ENCODE assay signal across 19 mouse cellular contexts in the genomic region with DNA sequence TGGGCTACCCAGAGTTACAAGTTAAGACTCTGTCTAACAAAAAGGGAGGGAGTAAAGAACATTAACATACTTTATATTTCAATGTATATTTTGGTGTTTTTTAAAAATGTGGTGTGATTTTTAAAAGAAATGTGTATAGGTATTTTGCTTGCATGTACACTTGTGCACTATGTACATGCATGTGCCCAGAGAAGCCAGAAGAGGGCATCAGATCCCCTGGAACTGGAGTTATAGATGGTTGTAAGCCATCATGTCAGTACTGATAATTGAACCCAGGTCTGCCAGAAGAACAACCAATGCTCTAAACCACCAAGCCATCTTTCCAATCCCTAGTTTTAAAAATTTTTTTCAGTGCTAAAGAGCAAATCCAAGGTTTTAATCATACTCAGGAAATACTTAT. TPM values are rescaled to one million over a fixed set of nuclear protein-coding genes. Genes with fewer than 3 reads are reported as not detected.
DNase-seq lines count a peak whose midpoint lies in the region; ATAC-seq and TF ChIP-seq lines count a peak whose summit lies in the region.
"Had no signal": no experiment of that assay in that cellular context is flagged by ENCODE, and none has a peak within 500 bp of the region (broad histone marks: within the 10 kb centered on the region; RNA-seq: fewer than 3 reads in every experiment).

No protein-coding gene starts in this region.

- no peak overlapping the region for H3K4me3 ChIP-seq in intestine, postnatal 0 days (ENCODE audit: low read depth, low read length)
- no peak overlapping the region for H3K4me3 ChIP-seq in intestine, embryonic 15.5 days (replicated peaks)
- H3K4me3 ChIP-seq in lung, postnatal 0 days (ENCODE audit: low read depth, low read length) = no peak overlapping the region
- H3K4me3 ChIP-seq in E14TG2a.4 (replicated peaks; ENCODE audit: low read length) = no peak overlapping the region
- H3K4me3 ChIP-seq in forebrain, embryonic 16.5 days (replicated peaks; ENCODE audit: low read length) = no peak overlapping the region
- H3K4me3 ChIP-seq: embryonic facial prominence, embryonic 15.5 days; forebrain, embryonic 12.5 days; kidney, embryonic 15.5 days; liver, embryonic 13.5 days; midbrain, embryonic 15.5 days had no signal

- no peak for DNase-seq in lung, postnatal 0 days (ENCODE audit: low spot score)
- DNase-seq in lung, postnatal 4 days = no peak
- peak; percentile 19 for DNase-seq in induced T-regulatory cell, adult 2 months (ENCODE audit: low read depth)
- DNase-seq in adrenal gland, postnatal 25 days = no peak
- DNase-seq: adrenal gland, adult 8-10 months; cerebellum, adult 8-10 months; heart, postnatal 14 days; liver, embryonic 13.5 days; right cerebral cortex, postnatal 14 days had no signal

- no peak overlapping the region for H3K9ac ChIP-seq in intestine, postnatal 0 days (ENCODE audit: low read depth, low read length)
- no peak overlapping the region for H3K9ac ChIP-seq in intestine, embryonic 15.5 days
- no peak overlapping the region for H3K9ac ChIP-seq in lung, postnatal 0 days (replicated peaks; ENCODE audit: low read depth)
- no peak overlapping the region for H3K9ac ChIP-seq in forebrain, embryonic 16.5 days (replicated peaks; ENCODE audit: low read depth, low read length)
- H3K9ac ChIP-seq: embryonic facial prominence, embryonic 15.5 days; forebrain, embryonic 12.5 days; kidney, embryonic 15.5 days; liver, embryonic 13.5 days; midbrain, embryonic 15.5 days had no signal

- H3K36me3 ChIP-seq in intestine, postnatal 0 days (ENCODE audit: control insufficient read depth, insufficient read depth) = no peaks in the 10 kb centered on the region
- no peaks in the 10 kb centered on the region for H3K36me3 ChIP-seq in intestine, embryonic 15.5 days
- H3K36me3 ChIP-seq in lung, postnatal 0 days (ENCODE audit: insufficient read depth, low read length) = no peaks in the 10 kb centered on the region
- H3K36me3 ChIP-seq in E14TG2a.4 (ENCODE audit: insufficient read depth, low read length) = no peaks in the 10 kb centered on the region
- H3K36me3 ChIP-seq in forebrain, embryonic 16.5 days (ENCODE audit: control insufficient read depth, insufficient read depth) = no peaks in the 10 kb centered on the region
- H3K36me3 ChIP-seq: embryonic facial prominence, embryonic 15.5 days; forebrain, embryonic 12.5 days; liver, embryonic 13.5 days; midbrain, embryonic 15.5 days had no signal

- ATAC-seq in intestine, postnatal 0 days = no peak
- no peak for ATAC-seq in intestine, embryonic 15.5 days
- no peak for ATAC-seq in lung, postnatal 0 days
- ATAC-seq in forebrain, embryonic 16.5 days = no peak
- ATAC-seq: midbrain, embryonic 15.5 days had no signal

- H3K9me3 ChIP-seq in intestine, postnatal 0 days (ENCODE audit: control insufficient read depth) = no peaks in the 10 kb centered on the region
- H3K9me3 ChIP-seq in intestine, embryonic 15.5 days = no peaks in the 10 kb centered on the region
- H3K9me3 ChIP-seq in lung, postnatal 0 days (ENCODE audit: low read length) = no peaks in the 10 kb centered on the region
- H3K9me3 ChIP-seq in E14TG2a.4 (ENCODE audit: low read length) = no peaks in the 10 kb centered on the region
- H3K9me3 ChIP-seq in forebrain, embryonic 16.5 days (ENCODE audit: control insufficient read depth, low read length) = no peaks in the 10 kb centered on the region
- H3K9me3 ChIP-seq: embryonic facial prominence, embryonic 15.5 days; forebrain, embryonic 12.5 days; kidney, embryonic 15.5 days; liver, embryonic 13.5 days; midbrain, embryonic 15.5 days had no signal

- H3K27ac ChIP-seq in intestine, postnatal 0 days (ENCODE audit: low read depth, low read length) = no peak overlapping the region
- no peak overlapping the region for H3K27ac ChIP-seq in intestine, embryonic 15.5 days
- no peak overlapping the region for H3K27ac ChIP-seq in lung, postnatal 0 days (ENCODE audit: low read length)
- H3K27ac ChIP-seq in forebrain, embryonic 16.5 days (ENCODE audit: low read length) = no peak overlapping the region
- H3K27ac ChIP-seq: embryonic facial prominence, embryonic 15.5 days; forebrain, embryonic 12.5 days; kidney, embryonic 15.5 days; liver, embryonic 13.5 days; midbrain, embryonic 15.5 days had no signal

- TF ChIP-seq EP300 in lung, postnatal 0 days (IDR thresholded peaks at IDR 0.05) = no peak

- H3K4me2 ChIP-seq in intestine, postnatal 0 days (replicated peaks; ENCODE audit: low read depth) = no peak overlapping the region
- H3K4me2 ChIP-seq in intestine, embryonic 15.5 days (replicated peaks) = no peak overlapping the region
- no peak overlapping the region for H3K4me2 ChIP-seq in lung, postnatal 0 days (replicated peaks; ENCODE audit: low read depth, low read length)
- no peak overlapping the region for H3K4me2 ChIP-seq in forebrain, embryonic 16.5 days (ENCODE audit: low read length)
- H3K4me2 ChIP-seq: embryonic facial prominence, embryonic 15.5 days; forebrain, embryonic 12.5 days; kidney, embryonic 15.5 days; liver, embryonic 13.5 days; midbrain, embryonic 15.5 days had no signal

- 0 out of 2 replicates have a peak, but pooled peaks cover 2% of the 10 kb centered on the region for H3K4me1 ChIP-seq in intestine, postnatal 0 days (replicated peaks; ENCODE audit: control insufficient read depth, insufficient read depth, low read length)
- 0 out of 2 replicates have a peak, but pooled peaks cover 2% of the 10 kb centered on the region for H3K4me1 ChIP-seq in intestine, embryonic 15.5 days (replicated peaks)
- H3K4me1 ChIP-seq in lung, postnatal 0 days (ENCODE audit: insufficient read depth, low read depth, low read length) = no peaks in the 10 kb centered on the region
- peaks cover 7% of the 10 kb centered on the region for H3K4me1 ChIP-seq in E14TG2a.4 (replicated peaks; ENCODE audit: low read depth, low read length)
- no peaks in the 10 kb centered on the region for H3K4me1 ChIP-seq in forebrain, embryonic 16.5 days (replicated peaks; ENCODE audit: control insufficient read depth, insufficient read depth, low read length)
- H3K4me1 ChIP-seq: embryonic facial prominence, embryonic 15.5 days; forebrain, embryonic 12.5 days; kidney, embryonic 15.5 days; midbrain, embryonic 15.5 days had no signal

- H3K27me3 ChIP-seq in intestine, postnatal 0 days (replicated peaks; ENCODE audit: control insufficient read depth, insufficient read depth, low read length) = no peaks in the 10 kb centered on the region
- H3K27me3 ChIP-seq in intestine, embryonic 15.5 days (replicated peaks) = no peaks in the 10 kb centered on the region
- no peaks in the 10 kb centered on the region for H3K27me3 ChIP-seq in lung, postnatal 0 days (replicated peaks; ENCODE audit: insufficient read depth, low read length)
- no peaks in the 10 kb centered on the region for H3K27me3 ChIP-seq in E14TG2a.4 (ENCODE audit: insufficient read depth, low read length)
- no peaks in the 10 kb centered on the region for H3K27me3 ChIP-seq in forebrain, embryonic 16.5 days (replicated peaks; ENCODE audit: control insufficient read depth, insufficient read depth, low read length)
- H3K27me3 ChIP-seq: embryonic facial prominence, embryonic 15.5 days; forebrain, embryonic 12.5 days; kidney, embryonic 15.5 days; liver, embryonic 13.5 days; midbrain, embryonic 15.5 days had no signal

- peak; percentile 54 for TF ChIP-seq CTCF in intestine, postnatal 0 days (IDR thresholded peaks at IDR 0.05; ENCODE audit: low read depth)
- peak; percentile 64 for TF ChIP-seq CTCF in lung, postnatal 0 days (IDR thresholded peaks at IDR 0.05)
- TF ChIP-seq CTCF in E14TG2a.4 (conservative IDR thresholded peaks at IDR 0.05; ENCODE audit: low read length) = peak; percentile 38

RNA-seq across cellular contexts. Expression of a gene that starts 11.9 kb away (rescaled TPM):
- polyA plus RNA-seq in intestine, postnatal 0 days (2015; fragmentation: Nextera tagmentation; extraction: Ambion mirVana) = not detected in 2 replicates
- polyA plus RNA-seq in intestine, embryonic 15.5 days (2015; fragmentation: Nextera tagmentation; extraction: Ambion mirVana) = 0.57 TPM in 1 of 2 replicates, not detected in the other
- polyA plus RNA-seq in lung, postnatal 0 days (2015; fragmentation: Nextera tagmentation; extraction: Ambion mirVana) = not detected in 2 replicates
- 2.2 TPM in 1 of 2 replicates, not detected in the other for total RNA-seq in adrenal gland, postnatal 25 days (2021)
- polyA plus RNA-seq in forebrain, embryonic 16.5 days (2015; fragmentation: Nextera tagmentation; extraction: Ambion mirVana) = not detected in 2 replicates
- polyA plus RNA-seq: cortical plate, adult 2 months; embryonic facial prominence, embryonic 15.5 days; forebrain, embryonic 12.5 days; kidney, embryonic 15.5 days; liver, embryonic 13.5 days; midbrain, embryonic 15.5 days; neural tube, embryonic 11.5 days had no signal

RNA-seq across cellular contexts. Expression of a gene that starts 12.3 kb away (rescaled TPM):
- 15.0 and 17.1 TPM in 2 replicates for polyA plus RNA-seq in intestine, postnatal 0 days (2015; fragmentation: Nextera tagmentation; extraction: Ambion mirVana)
- 25.9 and 31.8 TPM in 2 replicates for polyA plus RNA-seq in intestine, embryonic 15.5 days (2015; fragmentation: Nextera tagmentation; extraction: Ambion mirVana)
- polyA plus RNA-seq in lung, postnatal 0 days (2015; fragmentation: Nextera tagmentation; extraction: Ambion mirVana) = 37.4 and 42.8 TPM in 2 replicates
- total RNA-seq in adrenal gland, postnatal 25 days (2021) = 78.0 and 81.1 TPM in 2 replicates
- 26.8 and 27.5 TPM in 2 replicates for polyA plus RNA-seq in forebrain, embryonic 16.5 days (2015; fragmentation: Nextera tagmentation; extraction: Ambion mirVana)

RNA-seq across cellular contexts. Expression of a gene that starts 59.2 kb away (rescaled TPM):
- polyA plus RNA-seq in intestine, postnatal 0 days (2015; fragmentation: Nextera tagmentation; extraction: Ambion mirVana) = 74.5 and 77.9 TPM in 2 replicates
- polyA plus RNA-seq in intestine, embryonic 15.5 days (2015; fragmentation: Nextera tagmentation; extraction: Ambion mirVana) = 68.2 and 73.2 TPM in 2 replicates
- 48.6 and 49.8 TPM in 2 replicates for polyA plus RNA-seq in lung, postnatal 0 days (2015; fragmentation: Nextera tagmentation; extraction: Ambion mirVana)
- total RNA-seq in adrenal gland, postnatal 25 days (2021) = 13.8 and 32.0 TPM in 2 replicates
- 50.4 and 56.5 TPM in 2 replicates for polyA plus RNA-seq in forebrain, embryonic 16.5 days (2015; fragmentation: Nextera tagmentation; extraction: Ambion mirVana)
